Comparison of ENCODE assay signal across 8 mouse cellular contexts in genomic region chrX:20548011-20548879, GRCm38 (mm10). TPM values are rescaled to one million over a fixed set of nuclear protein-coding genes. Genes with fewer than 3 reads are reported as not detected.
A peak's percentile ranks its signal among the peaks of the same experiment; 100 is the strongest.
DNase-seq lines count a peak whose midpoint lies in the region; ATAC-seq and TF ChIP-seq lines count a peak whose summit lies in the region.

No protein-coding gene starts in this region.

- no peak for TF ChIP-seq CTCF in testis, adult 2 months (IDR thresholded peaks at IDR 0.05; ENCODE audit: control insufficient read depth, insufficient read depth, insufficient replicate concordance, low read depth, low read length)
- TF ChIP-seq CTCF in left cerebral cortex, adult 2 months (IDR thresholded peaks at IDR 0.05), result no peak
- TF ChIP-seq CTCF in thymus, adult 2 months (IDR thresholded peaks at IDR 0.05; ENCODE audit: borderline replicate concordance, control insufficient read depth, extremely low read depth, insufficient read depth, low read length, poor library complexity), result no peak

- no peak for DNase-seq in testis, postnatal 14 days (ENCODE audit: low spot score)
- DNase-seq in embryo, embryonic 11 days, result peak; percentile 24
- peak; percentile 23 for DNase-seq in heart, postnatal 4 days
- DNase-seq in left cerebral cortex, adult 2 months (ENCODE audit: extremely low spot score in 1 of 2, low spot score in 2 of 2), result peak; percentile 5 to 17
- peak; percentile 38 for DNase-seq in lung, postnatal 36 days
- no peak for DNase-seq in thymus, adult 2 months

- no peaks in the 10 kb centered on the region for H3K9me3 ChIP-seq in stomach, embryonic 15.5 days

- peak overlapping the region; percentile 49 for H3K4me3 ChIP-seq in testis, adult 2 months (ENCODE audit: control insufficient read depth, low read depth, low read length)
- H3K4me3 ChIP-seq in left cerebral cortex, adult 2 months, result peak overlapping the region; percentile 40
- peak overlapping the region; percentile 34 for H3K4me3 ChIP-seq in stomach, embryonic 15.5 days (replicated peaks)
- no peak overlapping the region for H3K4me3 ChIP-seq in thymus, adult 2 months (ENCODE audit: control insufficient read depth, insufficient read depth, low read length)

- H3K4me2 ChIP-seq in stomach, embryonic 15.5 days, result peak overlapping the region; percentile 54

- H3K9ac ChIP-seq in stomach, embryonic 15.5 days, result no peak overlapping the region

- no peaks in the 10 kb centered on the region for H3K36me3 ChIP-seq in testis, adult 2 months (ENCODE audit: control insufficient read depth, insufficient read depth, low read length)
- no peaks in the 10 kb centered on the region for H3K36me3 ChIP-seq in stomach, embryonic 15.5 days
- no peaks in the 10 kb centered on the region for H3K36me3 ChIP-seq in thymus, adult 2 months (ENCODE audit: control insufficient read depth, insufficient read depth, low read length)

- peak; percentile 70 for ATAC-seq in stomach, embryonic 15.5 days (ENCODE audit: insufficient read depth, low FRiP score, low read depth)

- WGBS in stomach, embryonic 15.5 days, result 20% methylated on average over 24 of the region's 24 CpGs
- 23% methylated on average over 24 of the region's 24 CpGs for WGBS in thymus, adult 2 months

- H3K27ac ChIP-seq in testis, adult 2 months (ENCODE audit: control insufficient read depth, insufficient read depth, low read depth, low read length), result peak overlapping the region; percentile 62
- no peak overlapping the region for H3K27ac ChIP-seq in left cerebral cortex, adult 2 months
- H3K27ac ChIP-seq in stomach, embryonic 15.5 days, result peak overlapping the region; percentile 73
- H3K27ac ChIP-seq in thymus, adult 2 months (ENCODE audit: control insufficient read depth, insufficient read depth, low read length), result no peak overlapping the region

- no peak for TF ChIP-seq POLR2A in testis, adult 2 months (IDR thresholded peaks at IDR 0.05; ENCODE audit: control insufficient read depth, low read depth, low read length)
- no peak for TF ChIP-seq POLR2A in thymus, adult 2 months (IDR thresholded peaks at IDR 0.05; ENCODE audit: control insufficient read depth, extremely low read depth, insufficient read depth, low read length, poor library complexity)

- H3K4me1 ChIP-seq in testis, adult 2 months (ENCODE audit: control insufficient read depth, insufficient read depth, low read length), result no peaks in the 10 kb centered on the region
- H3K4me1 ChIP-seq in stomach, embryonic 15.5 days, result no peaks in the 10 kb centered on the region
- no peaks in the 10 kb centered on the region for H3K4me1 ChIP-seq in thymus, adult 2 months (replicated peaks; ENCODE audit: control insufficient read depth, insufficient read depth, low read length)

- H3K27me3 ChIP-seq in testis, adult 2 months (ENCODE audit: control insufficient read depth, insufficient read depth, low read length), result no peaks in the 10 kb centered on the region
- H3K27me3 ChIP-seq in stomach, embryonic 15.5 days (replicated peaks), result no peaks in the 10 kb centered on the region
- H3K27me3 ChIP-seq in thymus, adult 2 months (ENCODE audit: control insufficient read depth, insufficient read depth, low read length), result no peaks in the 10 kb centered on the region

- intact Hi-C loops in left cerebral cortex, adult 2 months (cut with DNase I), result no loop called here

RNA-seq across cellular contexts. Expression of gene Rgn, which starts 1.3 kb away (rescaled TPM):
- 0.06 and 0.36 TPM in 2 replicates for polyA plus RNA-seq in testis, adult 2 months (2012; rRNA removed)
- total RNA-seq in heart, postnatal 4 days (2021), result 1 to 10 TPM; 1.1 to 1.7 TPM
- total RNA-seq in left cerebral cortex, adult 2 months (2021), result under 1 TPM in 1 of 2 experiments, not detected in 1; 0.35 TPM
- polyA plus RNA-seq in stomach, embryonic 15.5 days (2015; fragmentation: Nextera tagmentation; extraction: Ambion mirVana), result 17.4 and 20.9 TPM in 2 replicates
- 0.45 TPM in 1 of 2 replicates, not detected in the other for polyA plus RNA-seq in thymus, adult 2 months (2012; rRNA removed)

Comparison
In these comparisons a context has a peak if more than half of its experiments do, and no peak if none do; other contexts are left out.
1. H3K27ac ChIP-seq: peak in testis, adult 2 months (single experiment) and stomach, embryonic 15.5 days (single experiment); none in left cerebral cortex, adult 2 months (single experiment) and thymus, adult 2 months (single experiment).
2. DNase-seq: peak in embryo, embryonic 11 days (single experiment), heart, postnatal 4 days (single experiment), left cerebral cortex, adult 2 months (2 of 2) and lung, postnatal 36 days (single experiment); none in testis, postnatal 14 days (single experiment) and thymus, adult 2 months (single experiment).
3. RNA of gene Rgn, which starts 1.3 kb away (polyA plus RNA-seq): 17.4 to 20.9 TPM in stomach, embryonic 15.5 days; 0.06 to 0.36 TPM in testis, adult 2 months and 0.45 TPM in thymus, adult 2 months; every median in the first group is over 10 times any median in the second.